Mouse (Mus musculus) stomach, postnatal 0 days (tissue): Measurements from ENCODE around the gene Ifna2. TPM values are rescaled to one million over a fixed set of nuclear protein-coding genes. Genes with fewer than 3 reads are reported as not detected.

Source experiments
- ATAC-seq: fragments of 200-750 bp; cut with Nextera tagmentation; 2 replicates; pipeline ENCODE4 v1.8.0; 2017; ENCODE audit not compliant: low FRiP score, low TSS enrichment
- DNase-seq: peaks from one replicate; pipeline ENCODE4 v3.0.0-alpha.2; 2016; ENCODE audit warnings: low spot score
- H3K27ac ChIP-seq: fragments of 300-500 bp; sonication (generic); replicated peaks from 2 replicates; pipeline ENCODE4 v1.5.1; 2014; ENCODE audit warnings: mild to moderate bottlenecking, control low read depth
- H3K27me3 ChIP-seq: fragments of 300-500 bp; sonication (generic); 2 replicates; pipeline ENCODE4 v1.6.1; 2014; ENCODE audit warnings: low read length; ENCODE audit not compliant: control insufficient read depth, insufficient read depth
- H3K36me3 ChIP-seq: fragments of 300-500 bp; sonication (generic); 2 replicates; pipeline ENCODE4 v1.6.1; 2014; ENCODE audit warnings: low read length, mixed read lengths; ENCODE audit not compliant: control insufficient read depth, insufficient read depth
- H3K4me1 ChIP-seq: fragments of 300-500 bp; sonication (generic); replicated peaks from 2 replicates; pipeline ENCODE4 v1.6.1; 2014; ENCODE audit warnings: antibody characterized with exemption; ENCODE audit not compliant: control insufficient read depth, insufficient read depth
- H3K4me2 ChIP-seq: fragments of 300-500 bp; sonication (generic); replicated peaks from 2 replicates; pipeline ENCODE4 v1.6.1; 2014; ENCODE audit warnings: low read depth, mild to moderate bottlenecking, control low read depth, moderate library complexity
- H3K4me3 ChIP-seq: fragments of 300-500 bp; sonication (generic); 2 replicates; pipeline ENCODE4 v1.5.1; 2014; ENCODE audit warnings: low read depth, low read length, control low read depth
- H3K9ac ChIP-seq: fragments of 300-500 bp; sonication (generic); 2 replicates; pipeline ENCODE4 v1.6.1; 2014; ENCODE audit warnings: mild to moderate bottlenecking, low read length, control low read depth, mixed read lengths
- H3K9me3 ChIP-seq: fragments of 300-500 bp; sonication (generic); 2 replicates; pipeline ENCODE4 v1.6.1; 2016; ENCODE audit warnings: low read length; ENCODE audit not compliant: control insufficient read depth
- CTCF ChIP-seq: IDR thresholded peaks from 2 replicates; pipeline ENCODE4 v1.5.1; 2016; ENCODE audit warnings: antibody characterized with exemption, low read depth, mild to moderate bottlenecking, moderate library complexity
- EP300 ChIP-seq: optimal IDR thresholded peaks from 2 replicates; pipeline ENCODE3; 2016; ENCODE audit warnings: antibody characterized with exemption
- WGBS: fragments of 180-500 bp; shearing (Covaris S2); extraction: QIAGEN DNeasy Blood & Tissue Kit; methylation state at CpG from one replicate; pipeline ENCODE4 v1.1.7; 2014; 5-methylcytosine and 5-hydroxymethylcytosine counted together
- polyA plus RNA-seq: library from polyadenylated mRNA; unstranded; fragments of >200 nt; fragmentation: Nextera tagmentation; extraction: Ambion mirVana; gene quantifications from 2 replicates; pipeline ENCODE4 v1.2.1, GENCODE M21; 2015

Ifna2 gene
- polyA plus RNA-seq, 1 experiment from 2014 or later: not detected

DNA sequence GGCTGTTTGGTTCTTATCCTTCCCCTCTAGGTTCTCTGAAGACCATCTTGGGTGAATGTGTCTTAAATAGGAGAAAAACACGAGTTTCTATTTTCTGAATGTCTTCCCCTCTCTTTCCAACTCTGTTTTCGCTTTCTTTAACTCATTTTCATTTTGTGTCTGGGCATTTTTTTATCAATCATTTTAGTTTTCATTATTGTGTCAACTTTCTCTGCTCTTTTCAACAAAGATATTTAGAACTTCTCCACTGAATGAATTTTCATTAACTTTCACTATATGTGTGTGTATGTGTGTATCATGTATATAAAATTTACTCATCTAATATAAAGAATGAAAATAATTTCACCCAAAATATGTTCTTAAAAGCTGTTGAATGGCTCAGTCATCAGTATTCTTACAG is 7.5 kb upstream of the Ifna2 start, which contains the start of gene Ifnab:
Ifnab (minus strand) TSS at position 101 of the 400 bp plus-strand sequence.
- Histone ChIP-seq H3K4me1 (no peaks in the 10 kb centered on the region), H3K27ac (no peak within 1 kb of the TSS), H3K27me3 (no peaks in the 10 kb centered on the region), H3K36me3 (no peaks in the 10 kb centered on the region), H3K9ac (no peak within 1 kb of the TSS), H3K4me2 (no peak within 1 kb of the TSS), H3K4me3 (no peak within 1 kb of the TSS), H3K9me3 (no peaks in the 10 kb centered on the region)
- TF ChIP-seq CTCF (no peak), EP300 (no peak)
- ATAC-seq (no peak), DNase-seq (no peak)
- 61% methylated on average over 2 of the region's 2 CpGs for WGBS

DNA sequence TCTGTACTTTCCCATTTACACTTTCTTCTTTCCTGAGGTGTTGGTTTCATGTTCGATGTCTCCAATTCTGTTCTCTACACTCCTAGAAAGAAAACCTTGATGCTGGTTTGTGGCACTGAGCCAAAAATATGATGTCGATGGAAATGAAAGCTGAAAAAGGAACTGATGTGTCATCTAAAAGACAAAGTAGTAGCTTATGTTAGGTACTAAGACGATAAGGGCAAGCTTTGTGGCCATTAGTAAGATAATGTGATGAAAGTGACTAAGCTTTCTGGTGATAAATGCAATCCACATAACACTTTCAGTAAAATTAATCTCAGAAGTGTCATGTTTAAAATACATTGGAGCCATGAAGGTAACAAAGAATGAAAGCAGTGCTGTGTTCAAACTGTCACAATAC is 2.4 kb downstream of the Ifna2 start:
- no peaks in the 10 kb centered on the region for H3K36me3 ChIP-seq
- no peak overlapping the region for H3K9ac ChIP-seq
- TF ChIP-seq CTCF (no peak), EP300 (no peak)
- WGBS: 31% methylated on average over 3 of the region's 3 CpGs
- no peaks in the 10 kb centered on the region for H3K27me3 ChIP-seq
- no peak overlapping the region for H3K4me2 ChIP-seq
- DNase-seq (no peak), ATAC-seq (no peak)
- H3K27ac ChIP-seq: no peak overlapping the region
- no peak overlapping the region for H3K4me3 ChIP-seq
- H3K4me1 ChIP-seq: no peaks in the 10 kb centered on the region
- H3K9me3 ChIP-seq: no peaks in the 10 kb centered on the region

DNA sequence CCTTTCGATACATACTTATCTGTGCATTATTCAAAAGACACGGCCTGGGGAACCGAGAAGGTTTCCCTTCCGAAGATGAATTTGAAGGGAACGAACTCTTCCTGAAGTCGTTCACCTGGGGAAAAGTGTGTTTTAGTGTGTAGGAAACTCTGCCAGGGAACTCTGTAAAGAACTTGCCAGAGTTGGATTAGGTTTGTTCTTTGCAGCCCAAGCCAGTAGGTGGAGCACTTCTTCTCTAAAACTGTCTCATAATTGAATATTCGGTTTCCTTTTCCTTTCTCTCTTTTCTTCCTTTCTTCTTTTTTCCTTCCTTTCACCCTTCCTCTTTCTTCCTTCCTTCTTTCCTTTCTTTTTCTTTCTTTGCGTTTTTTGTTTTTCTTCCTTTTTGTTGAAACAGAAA is 3.4 kb downstream of the Ifna2 start:
- H3K4me3 ChIP-seq: no peak overlapping the region
- no peak overlapping the region for H3K4me2 ChIP-seq
- no peak for TF ChIP-seq EP300
- TF ChIP-seq CTCF: peak; percentile 74
- no peaks in the 10 kb centered on the region for H3K36me3 ChIP-seq
- 38% methylated on average over 8 of the region's 8 CpGs for WGBS
- ATAC-seq: no peak
- no peak overlapping the region for H3K9ac ChIP-seq
- H3K27me3 ChIP-seq: no peaks in the 10 kb centered on the region
- H3K27ac ChIP-seq: no peak overlapping the region
- DNase-seq: peak; percentile 30
- H3K9me3 ChIP-seq: no peaks in the 10 kb centered on the region
- no peaks in the 10 kb centered on the region for H3K4me1 ChIP-seq

DNA sequence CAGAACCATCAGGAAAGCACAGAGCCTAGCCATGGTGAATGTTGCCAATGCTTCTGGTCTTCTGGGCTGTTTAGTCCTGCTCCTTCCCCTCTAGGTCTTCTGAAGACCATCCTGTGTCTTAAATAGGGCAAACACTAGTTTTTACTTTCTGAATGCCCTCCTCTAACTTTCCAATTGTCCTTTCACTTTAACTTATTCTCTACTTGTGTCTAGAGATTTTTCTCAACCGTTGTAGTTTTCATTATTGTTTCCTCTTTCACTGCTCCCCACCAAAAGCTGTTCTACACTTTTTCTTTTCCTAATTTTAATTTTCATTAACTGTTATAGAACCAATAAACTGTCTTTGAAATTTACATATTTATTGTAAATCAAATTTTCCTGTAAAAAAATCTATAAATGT is 6.9 kb downstream of the Ifna2 start, which contains the start of gene Ifna16:
Ifna16 (minus strand) TSS at position 101 of the 400 bp plus-strand sequence.
- no peaks in the 10 kb centered on the region for H3K9me3 ChIP-seq
- DNase-seq (no peak), ATAC-seq (no peak)
- H3K36me3 ChIP-seq: no peaks in the 10 kb centered on the region
- H3K27me3 ChIP-seq: no peaks in the 10 kb centered on the region
- H3K27ac ChIP-seq: no peak within 1 kb of the TSS
- no peak within 1 kb of the TSS for H3K4me3 ChIP-seq
- H3K4me1 ChIP-seq: no peaks in the 10 kb centered on the region
- no peak within 1 kb of the TSS for H3K9ac ChIP-seq
- TF ChIP-seq CTCF (no peak), EP300 (no peak)
- 80% methylated on average over 1 of the region's 1 CpGs for WGBS
- H3K4me2 ChIP-seq: no peak within 1 kb of the TSS

DNA sequence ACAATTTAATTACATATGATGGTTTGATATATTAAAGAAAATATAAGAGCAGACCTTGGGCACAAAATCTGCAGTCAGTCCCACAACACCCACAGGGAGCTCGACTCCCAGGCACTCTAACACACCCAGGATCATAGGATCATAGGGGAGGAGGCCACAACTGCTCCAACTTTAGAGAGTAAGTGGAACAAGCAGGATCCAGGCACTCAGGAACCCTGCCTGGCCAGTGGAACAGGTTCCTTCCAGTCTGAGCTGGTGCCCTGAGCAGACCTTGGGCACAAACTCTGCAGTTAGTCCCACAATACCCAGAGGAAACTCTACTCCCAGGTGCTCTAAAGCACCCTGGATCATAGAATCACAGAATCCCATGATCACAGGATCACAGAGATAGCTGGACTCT is 28.3 kb downstream of the Ifna2 start:
- Histone ChIP-seq H3K9me3 (no peaks in the 10 kb centered on the region), H3K4me1 (no peaks in the 10 kb centered on the region), H3K27ac (no peak overlapping the region), H3K4me3 (no peak overlapping the region), H3K4me2 (no peak overlapping the region), H3K27me3 (no peaks in the 10 kb centered on the region), H3K36me3 (no peaks in the 10 kb centered on the region), H3K9ac (no peak overlapping the region)
- no peak for DNase-seq
- 21% methylated on average over 1 of the region's 1 CpGs for WGBS
- no peak for TF ChIP-seq EP300
- no peak for TF ChIP-seq CTCF
- no peak for ATAC-seq

DNA sequence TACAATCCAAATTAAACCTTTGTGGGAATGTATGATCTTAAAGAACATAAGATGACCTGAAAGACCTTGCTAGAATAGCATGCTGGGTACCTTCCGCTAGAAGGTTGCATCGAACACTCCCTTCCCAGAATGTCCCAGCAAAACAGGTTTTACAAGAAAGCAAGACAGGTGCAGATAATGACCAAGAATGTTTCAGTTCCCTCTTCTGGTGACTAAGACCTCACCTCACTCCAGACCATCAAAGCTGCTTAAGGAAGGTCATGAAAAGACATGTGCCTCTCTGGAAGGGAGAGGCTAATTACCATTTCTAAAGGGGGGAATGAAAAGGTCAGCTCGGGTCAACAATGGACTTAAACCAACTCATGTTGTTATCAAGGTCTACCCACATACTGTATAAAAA is 30.1 kb downstream of the Ifna2 start:
- no peaks in the 10 kb centered on the region for H3K27me3 ChIP-seq
- no peaks in the 10 kb centered on the region for H3K4me1 ChIP-seq
- 62% methylated on average over 3 of the region's 3 CpGs for WGBS
- no peaks in the 10 kb centered on the region for H3K9me3 ChIP-seq
- no peak for DNase-seq
- H3K4me3 ChIP-seq: no peak overlapping the region
- H3K9ac ChIP-seq: no peak overlapping the region
- no peak overlapping the region for H3K27ac ChIP-seq
- no peaks in the 10 kb centered on the region for H3K36me3 ChIP-seq
- ATAC-seq: no peak
- TF ChIP-seq CTCF: no peak
- no peak for TF ChIP-seq EP300
- no peak overlapping the region for H3K4me2 ChIP-seq
